Mouse (Mus musculus): ENCODE results near the gene Maff. TPM values are rescaled to one million over a fixed set of nuclear protein-coding genes. Genes with fewer than 3 reads are reported as not detected.

Maff gene
- polyA plus RNA-seq, 1 experiment from 2014 or later: 2.3 TPM

DNA sequence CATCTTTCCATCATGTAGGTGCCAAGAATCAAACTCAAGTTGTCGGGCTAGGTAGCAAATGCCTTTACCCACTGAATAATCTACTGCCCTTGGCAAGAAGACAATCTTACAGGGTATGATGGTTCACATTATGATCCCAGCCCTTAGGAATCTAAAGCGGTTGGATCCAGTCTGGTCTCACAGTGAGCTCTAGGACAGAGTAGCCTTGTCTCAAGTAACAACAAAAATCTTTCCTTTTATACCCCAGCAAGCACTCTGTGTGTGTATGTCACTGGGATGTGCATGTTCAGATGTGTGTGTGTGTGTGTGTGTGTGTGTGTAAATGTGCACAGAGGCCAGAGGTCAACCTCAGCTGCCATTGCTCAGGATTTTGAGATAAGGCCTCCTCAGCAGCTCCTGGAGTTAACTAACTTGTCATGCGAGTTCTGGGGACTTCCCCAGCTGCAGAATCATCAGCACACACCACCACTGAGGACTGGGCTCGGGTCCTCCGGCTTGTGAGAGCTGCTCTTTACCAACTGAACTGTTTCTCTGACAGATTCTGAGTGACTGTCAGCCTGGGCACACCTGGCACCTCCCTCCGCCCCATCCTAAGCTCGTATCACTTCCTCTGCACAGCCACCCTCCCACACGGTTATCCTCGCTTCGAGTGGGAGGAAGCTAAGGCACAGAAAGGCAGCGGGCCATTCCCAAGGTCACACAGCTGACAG lies 24.0 kb upstream of the Maff start:
- no peak overlapping the region for H3K27ac ChIP-seq (ENCODE audit: low read depth, low read length)
- H3K4me2 ChIP-seq: no peak overlapping the region
- H3K4me3 ChIP-seq (ENCODE audit: low read depth, low read length): no peak overlapping the region
- 81% methylated on average over 11 of the region's 11 CpGs for WGBS
- no peak for ATAC-seq (ENCODE audit: low FRiP score)
- no peaks in the 10 kb centered on the region for H3K9me3 ChIP-seq (ENCODE audit: control insufficient read depth, low read length)
- no peak overlapping the region for H3K9ac ChIP-seq (ENCODE audit: low read length)
- no peak for DNase-seq (ENCODE audit: low spot score, missing footprints)
- no peaks in the 10 kb centered on the region for H3K27me3 ChIP-seq (ENCODE audit: control insufficient read depth, insufficient read depth, low read length)
- H3K36me3 ChIP-seq (ENCODE audit: control insufficient read depth, insufficient read depth, low read length): no peaks in the 10 kb centered on the region
- peaks cover 13% of the 10 kb centered on the region for H3K4me1 ChIP-seq (ENCODE audit: control insufficient read depth, insufficient read depth, low read length)

DNA sequence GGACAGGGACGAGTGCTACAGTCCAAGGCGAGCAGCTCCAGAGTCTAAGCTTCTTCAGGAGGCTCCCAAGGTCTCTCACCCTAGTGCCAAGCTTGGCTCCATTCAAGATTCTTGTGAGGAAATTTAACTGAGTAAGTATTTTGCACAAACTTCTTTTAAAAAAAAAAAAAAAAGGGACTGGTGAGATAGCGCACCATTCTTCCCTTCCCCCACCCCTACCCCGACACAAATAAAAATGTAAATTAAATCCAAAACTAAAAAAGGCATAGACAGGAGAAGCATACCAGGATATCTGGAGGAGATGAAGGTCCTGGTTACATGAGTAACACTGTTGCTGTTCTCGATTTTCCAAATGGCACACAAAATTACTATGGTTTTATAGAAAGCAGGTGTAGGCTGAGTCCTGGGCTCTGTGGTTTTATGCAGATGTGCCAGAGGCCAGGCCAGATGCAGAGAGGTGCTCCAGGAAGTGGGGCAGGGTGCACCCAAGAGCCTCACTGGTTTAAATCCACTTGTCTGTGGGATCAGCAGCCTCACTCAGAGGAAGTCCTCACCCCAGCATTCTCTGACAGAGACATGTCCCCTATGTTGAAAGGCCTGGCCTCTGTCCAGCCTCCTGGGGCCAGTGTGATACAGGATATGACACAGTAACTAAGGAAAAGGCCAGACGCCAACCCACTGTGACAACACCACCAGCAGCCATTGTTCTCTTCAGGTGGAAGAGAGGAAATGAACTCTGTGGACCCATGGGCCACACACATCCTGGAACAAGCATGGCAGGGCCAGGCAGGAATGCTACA lies 23.2 kb upstream of the Maff start:
- H3K27ac ChIP-seq (ENCODE audit: low read depth, low read length): no peak overlapping the region
- 81% methylated on average over 6 of the region's 6 CpGs for WGBS
- H3K9me3 ChIP-seq (ENCODE audit: control insufficient read depth, low read length): no peaks in the 10 kb centered on the region
- H3K4me3 ChIP-seq (ENCODE audit: low read depth, low read length): no peak overlapping the region
- no peak overlapping the region for H3K9ac ChIP-seq (ENCODE audit: low read length)
- no peaks in the 10 kb centered on the region for H3K27me3 ChIP-seq (ENCODE audit: control insufficient read depth, insufficient read depth, low read length)
- peaks cover 16% of the 10 kb centered on the region for H3K4me1 ChIP-seq (ENCODE audit: control insufficient read depth, insufficient read depth, low read length)
- H3K36me3 ChIP-seq (ENCODE audit: control insufficient read depth, insufficient read depth, low read length): no peaks in the 10 kb centered on the region
- ATAC-seq (ENCODE audit: low FRiP score) (no peak), DNase-seq (ENCODE audit: low spot score, missing footprints) (no peak)
- no peak overlapping the region for H3K4me2 ChIP-seq

DNA sequence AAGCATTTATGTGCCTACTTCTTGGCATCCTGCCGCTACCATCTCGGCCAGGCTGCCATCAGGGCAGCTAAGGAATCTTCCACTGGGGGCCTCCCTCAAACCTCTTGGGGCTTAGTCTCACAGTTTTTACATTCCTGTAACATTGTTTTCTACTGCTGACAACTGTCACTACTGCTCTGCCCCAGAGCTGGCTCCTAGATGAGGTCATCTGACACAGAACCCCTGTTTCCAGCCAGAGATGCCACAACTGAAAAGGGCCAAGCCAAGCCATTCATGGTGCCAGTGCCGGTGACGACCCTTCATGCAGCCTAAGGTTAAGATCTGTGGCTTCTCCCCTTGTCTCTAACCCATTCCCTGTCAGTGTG lies 22.6 kb upstream of the Maff start:
- Histone ChIP-seq H3K27ac (ENCODE audit: low read depth, low read length) (no peak overlapping the region), H3K4me2 (no peak overlapping the region), H3K36me3 (ENCODE audit: control insufficient read depth, insufficient read depth, low read length) (no peaks in the 10 kb centered on the region), H3K4me1 (ENCODE audit: control insufficient read depth, insufficient read depth, low read length) (peaks cover 16% of the 10 kb centered on the region), H3K4me3 (ENCODE audit: low read depth, low read length) (no peak overlapping the region), H3K27me3 (ENCODE audit: control insufficient read depth, insufficient read depth, low read length) (no peaks in the 10 kb centered on the region), H3K9ac (ENCODE audit: low read length) (no peak overlapping the region), H3K9me3 (ENCODE audit: control insufficient read depth, low read length) (no peaks in the 10 kb centered on the region)
- WGBS: 88% methylated on average over 4 of the region's 4 CpGs
- DNase-seq (ENCODE audit: low spot score, missing footprints): no peak
- ATAC-seq (ENCODE audit: low FRiP score): no peak

DNA sequence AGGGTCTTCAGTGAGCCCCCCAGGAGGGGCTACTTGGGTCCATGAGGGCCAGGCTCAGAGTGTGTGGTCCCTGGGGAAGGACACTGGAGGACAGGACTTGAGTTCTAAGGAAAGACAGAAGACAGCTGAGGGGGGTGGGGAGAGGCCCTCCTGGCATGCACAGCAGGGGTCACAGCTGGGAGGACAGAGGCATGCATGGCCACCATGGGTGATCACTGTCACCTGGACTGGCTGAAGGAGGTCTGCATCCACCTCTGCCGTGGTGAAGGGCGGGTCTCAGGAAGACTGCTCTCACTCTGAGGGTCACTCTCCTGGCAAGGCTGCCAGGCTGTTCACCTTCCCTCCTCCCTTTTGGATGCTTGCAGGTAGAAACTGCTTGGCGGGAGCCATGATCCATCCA lies 22.0 kb upstream of the Maff start:
- DNase-seq (ENCODE audit: low spot score, missing footprints): no peak
- Histone ChIP-seq H3K27me3 (ENCODE audit: control insufficient read depth, insufficient read depth, low read length) (no peaks in the 10 kb centered on the region), H3K4me3 (ENCODE audit: low read depth, low read length) (no peak overlapping the region), H3K9ac (ENCODE audit: low read length) (no peak overlapping the region), H3K27ac (ENCODE audit: low read depth, low read length) (no peak overlapping the region), H3K4me1 (ENCODE audit: control insufficient read depth, insufficient read depth, low read length) (peaks cover 16% of the 10 kb centered on the region), H3K4me2 (no peak overlapping the region), H3K9me3 (ENCODE audit: control insufficient read depth, low read length) (no peaks in the 10 kb centered on the region), H3K36me3 (ENCODE audit: control insufficient read depth, insufficient read depth, low read length) (no peaks in the 10 kb centered on the region)
- no peak for ATAC-seq (ENCODE audit: low FRiP score)
- WGBS: 81% methylated on average over 3 of the region's 3 CpGs

DNA sequence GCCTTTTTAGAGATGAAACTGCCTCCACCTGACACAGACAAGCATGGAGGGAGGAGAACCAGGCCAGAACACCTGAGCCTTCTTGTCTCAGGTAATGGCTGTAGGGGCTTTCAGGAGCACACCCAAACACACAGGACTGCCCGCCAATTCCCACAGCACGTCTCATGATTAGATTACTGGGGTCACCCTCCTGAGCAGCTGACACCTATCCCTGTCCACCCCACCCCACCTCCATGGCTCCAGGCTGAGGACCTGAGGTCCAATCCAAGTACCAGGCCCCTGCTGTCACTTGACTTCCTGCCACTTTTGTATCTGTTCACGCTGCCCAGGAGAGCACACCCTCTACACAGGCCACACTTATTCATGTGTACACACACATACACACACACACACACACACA lies 20.7 kb upstream of the Maff start:
- Histone ChIP-seq H3K4me2 (no peak overlapping the region), H3K4me1 (ENCODE audit: control insufficient read depth, insufficient read depth, low read length) (peaks cover 16% of the 10 kb centered on the region), H3K27ac (ENCODE audit: low read depth, low read length) (no peak overlapping the region), H3K36me3 (ENCODE audit: control insufficient read depth, insufficient read depth, low read length) (no peaks in the 10 kb centered on the region), H3K9me3 (ENCODE audit: control insufficient read depth, low read length) (no peaks in the 10 kb centered on the region), H3K4me3 (ENCODE audit: low read depth, low read length) (no peak overlapping the region), H3K27me3 (ENCODE audit: control insufficient read depth, insufficient read depth, low read length) (no peaks in the 10 kb centered on the region), H3K9ac (ENCODE audit: low read length) (no peak overlapping the region)
- ATAC-seq (ENCODE audit: low FRiP score) (no peak), DNase-seq (ENCODE audit: low spot score, missing footprints) (no peak)
- 87% methylated on average over 3 of the region's 3 CpGs for WGBS

DNA sequence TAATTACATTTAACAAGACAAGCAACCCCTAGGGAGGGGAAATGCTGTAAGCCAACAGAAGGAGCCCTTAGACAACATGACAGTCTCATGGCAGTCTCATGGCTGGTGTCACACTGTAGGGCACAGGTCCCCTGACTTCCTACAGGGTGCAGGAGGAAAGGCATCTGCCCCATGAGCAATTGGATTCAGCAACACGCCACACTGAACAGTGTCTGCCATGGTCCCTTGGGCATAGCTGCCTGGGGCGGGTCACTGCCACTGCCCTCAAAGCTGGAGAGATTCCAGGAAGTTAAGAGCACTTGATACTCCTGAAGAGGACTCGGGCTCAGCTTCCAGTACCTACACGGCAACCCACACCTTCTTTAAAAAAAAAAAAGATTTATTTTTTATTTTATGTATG lies 20.2 kb upstream of the Maff start:
- H3K4me1 ChIP-seq (ENCODE audit: control insufficient read depth, insufficient read depth, low read length): peaks cover 16% of the 10 kb centered on the region
- no peaks in the 10 kb centered on the region for H3K27me3 ChIP-seq (ENCODE audit: control insufficient read depth, insufficient read depth, low read length)
- ATAC-seq (ENCODE audit: low FRiP score): no peak
- no peaks in the 10 kb centered on the region for H3K9me3 ChIP-seq (ENCODE audit: control insufficient read depth, low read length)
- H3K27ac ChIP-seq (ENCODE audit: low read depth, low read length): no peak overlapping the region
- no peaks in the 10 kb centered on the region for H3K36me3 ChIP-seq (ENCODE audit: control insufficient read depth, insufficient read depth, low read length)
- no peak overlapping the region for H3K4me3 ChIP-seq (ENCODE audit: low read depth, low read length)
- H3K4me2 ChIP-seq: no peak overlapping the region
- WGBS: 81% methylated on average over 4 of the region's 4 CpGs
- no peak for DNase-seq (ENCODE audit: low spot score, missing footprints)
- no peak overlapping the region for H3K9ac ChIP-seq (ENCODE audit: low read length)

DNA sequence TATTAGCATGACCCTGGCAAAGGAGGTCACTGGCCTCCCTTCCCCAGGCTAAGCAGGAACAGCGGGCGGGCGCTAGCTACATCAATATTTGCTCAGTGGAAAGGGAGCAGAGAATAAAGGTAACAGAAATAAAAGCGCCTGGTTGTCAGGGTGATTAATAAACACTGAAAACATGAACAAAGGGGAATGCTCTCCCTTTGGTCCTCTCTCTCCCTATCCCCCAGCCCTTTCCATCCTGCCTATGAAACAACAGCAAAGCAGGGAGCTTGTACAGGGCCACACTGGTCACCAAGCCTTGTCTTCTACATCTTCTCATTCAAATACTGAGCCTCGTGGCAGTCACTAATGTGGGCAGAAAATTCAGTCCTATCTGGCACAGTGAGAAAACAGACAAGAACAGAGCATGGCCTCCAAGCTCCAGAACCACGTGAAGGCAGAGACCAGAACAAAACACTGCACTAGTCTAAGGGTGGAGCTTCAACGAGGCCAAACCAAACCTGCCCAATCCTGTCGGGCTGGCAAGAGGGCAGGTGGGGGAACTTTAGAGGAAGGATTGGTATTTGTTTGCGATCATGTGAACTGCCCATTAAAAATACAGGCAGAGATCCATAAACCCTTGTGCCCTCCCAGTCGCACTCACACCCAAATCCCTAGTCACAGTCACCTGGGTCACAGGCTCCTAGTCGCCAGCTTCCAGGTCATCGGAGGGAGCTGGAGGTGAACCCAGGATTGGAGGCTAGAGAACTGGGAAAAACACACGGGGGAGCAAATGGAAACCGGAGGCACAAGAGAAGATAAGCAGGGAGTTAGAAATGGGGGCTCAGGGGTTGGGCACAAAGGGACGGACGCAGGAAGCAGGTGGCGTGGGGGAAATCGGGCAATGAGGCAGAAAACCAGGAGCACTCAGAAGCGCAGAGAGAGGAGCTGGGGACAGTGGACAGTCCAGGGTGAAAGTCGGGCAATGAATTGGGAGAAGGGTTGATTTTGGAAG lies 19.2 kb upstream of the Maff start:
- Histone ChIP-seq H3K27me3 (ENCODE audit: control insufficient read depth, insufficient read depth, low read length) (no peaks in the 10 kb centered on the region), H3K27ac (ENCODE audit: low read depth, low read length) (peak overlapping the region; percentile 70), H3K36me3 (ENCODE audit: control insufficient read depth, insufficient read depth, low read length) (no peaks in the 10 kb centered on the region), H3K4me2 (peak overlapping the region; percentile 86), H3K9ac (ENCODE audit: low read length) (peak overlapping the region; percentile 79), H3K4me3 (ENCODE audit: low read depth, low read length) (peak overlapping the region; percentile 52), H3K9me3 (ENCODE audit: control insufficient read depth, low read length) (no peaks in the 10 kb centered on the region), H3K4me1 (ENCODE audit: control insufficient read depth, insufficient read depth, low read length) (peaks cover 16% of the 10 kb centered on the region)
- DNase-seq (ENCODE audit: low spot score, missing footprints) (peak; percentile 94), ATAC-seq (ENCODE audit: low FRiP score) (peak; percentile 31)
- 14% methylated on average over 20 of the region's 20 CpGs for WGBS

DNA sequence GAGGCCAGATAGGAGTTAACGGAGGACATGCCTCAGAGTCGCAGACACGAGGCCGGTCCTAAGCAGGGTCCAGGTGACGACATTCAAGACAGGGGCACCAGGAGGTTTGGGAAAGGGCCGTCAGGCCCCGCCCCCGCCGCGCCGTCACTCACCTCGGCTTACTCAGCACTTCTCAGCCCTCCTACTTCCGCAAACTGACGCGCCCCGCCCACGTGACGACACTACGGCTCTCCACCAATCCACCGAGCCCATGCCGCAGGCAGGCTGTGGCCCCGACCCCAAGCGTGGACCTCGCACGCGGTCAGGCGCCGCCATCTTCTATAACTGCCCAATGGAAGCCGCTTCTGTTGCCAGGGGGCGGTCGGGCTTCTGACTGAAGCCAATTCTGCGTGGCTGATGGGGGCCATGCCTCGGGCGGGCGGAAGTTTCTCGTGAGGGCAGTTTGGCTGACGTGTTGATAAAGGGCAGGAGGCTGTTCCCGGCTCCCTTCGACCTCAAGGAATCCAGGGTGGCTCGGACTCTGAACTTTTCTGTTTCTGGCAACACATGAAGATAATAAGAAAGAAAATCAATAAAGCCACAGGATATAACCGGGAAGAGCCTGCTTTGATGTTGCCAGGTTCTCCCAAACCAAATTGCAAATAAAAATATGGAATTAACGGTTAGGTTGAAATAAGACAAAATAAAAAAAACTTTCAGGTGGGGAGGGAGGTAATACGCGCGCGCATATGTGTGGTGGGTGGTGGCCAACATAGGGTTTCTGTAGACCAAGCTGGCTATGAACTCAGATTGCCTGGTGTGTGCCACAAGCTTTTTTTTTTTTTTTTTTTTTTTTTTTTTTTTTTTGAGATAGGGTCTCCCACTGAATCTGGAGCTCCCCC lies 18.1 kb upstream of the Maff start, which contains the start of gene Pla2g6:
Gene Pla2g6 (minus strand): TSS at position 333 of the 881 bp plus-strand sequence.
- Histone ChIP-seq H3K4me1 (ENCODE audit: control insufficient read depth, insufficient read depth, low read length) (peaks cover 16% of the 10 kb centered on the region), H3K4me2 (peak within 1 kb of the TSS; percentile 86), H3K4me3 (ENCODE audit: low read depth, low read length) (peak within 1 kb of the TSS; percentile 52), H3K9me3 (ENCODE audit: control insufficient read depth, low read length) (no peaks in the 10 kb centered on the region), H3K36me3 (ENCODE audit: control insufficient read depth, insufficient read depth, low read length) (no peaks in the 10 kb centered on the region), H3K27ac (ENCODE audit: low read depth, low read length) (peak within 1 kb of the TSS; percentile 70), H3K9ac (ENCODE audit: low read length) (peak within 1 kb of the TSS; percentile 79), H3K27me3 (ENCODE audit: control insufficient read depth, insufficient read depth, low read length) (no peaks in the 10 kb centered on the region)
- peak; percentile 97 for ATAC-seq (ENCODE audit: low FRiP score)
- WGBS: 4% methylated on average over 46 of the region's 46 CpGs
- DNase-seq (ENCODE audit: low spot score, missing footprints): peak; percentile 100
